Mouse (Mus musculus): ENCODE data around the gene Msi1. TPM values are rescaled to one million over a fixed set of nuclear protein-coding genes. Genes with fewer than 3 reads are reported as not detected.
A peak's percentile ranks its signal among the peaks of the same experiment; 100 is the strongest.

The Msi1 gene
- total and polyA plus RNA-seq, 2 experiments from 2014 or later: 1.1 to 5.6 TPM

DNA sequence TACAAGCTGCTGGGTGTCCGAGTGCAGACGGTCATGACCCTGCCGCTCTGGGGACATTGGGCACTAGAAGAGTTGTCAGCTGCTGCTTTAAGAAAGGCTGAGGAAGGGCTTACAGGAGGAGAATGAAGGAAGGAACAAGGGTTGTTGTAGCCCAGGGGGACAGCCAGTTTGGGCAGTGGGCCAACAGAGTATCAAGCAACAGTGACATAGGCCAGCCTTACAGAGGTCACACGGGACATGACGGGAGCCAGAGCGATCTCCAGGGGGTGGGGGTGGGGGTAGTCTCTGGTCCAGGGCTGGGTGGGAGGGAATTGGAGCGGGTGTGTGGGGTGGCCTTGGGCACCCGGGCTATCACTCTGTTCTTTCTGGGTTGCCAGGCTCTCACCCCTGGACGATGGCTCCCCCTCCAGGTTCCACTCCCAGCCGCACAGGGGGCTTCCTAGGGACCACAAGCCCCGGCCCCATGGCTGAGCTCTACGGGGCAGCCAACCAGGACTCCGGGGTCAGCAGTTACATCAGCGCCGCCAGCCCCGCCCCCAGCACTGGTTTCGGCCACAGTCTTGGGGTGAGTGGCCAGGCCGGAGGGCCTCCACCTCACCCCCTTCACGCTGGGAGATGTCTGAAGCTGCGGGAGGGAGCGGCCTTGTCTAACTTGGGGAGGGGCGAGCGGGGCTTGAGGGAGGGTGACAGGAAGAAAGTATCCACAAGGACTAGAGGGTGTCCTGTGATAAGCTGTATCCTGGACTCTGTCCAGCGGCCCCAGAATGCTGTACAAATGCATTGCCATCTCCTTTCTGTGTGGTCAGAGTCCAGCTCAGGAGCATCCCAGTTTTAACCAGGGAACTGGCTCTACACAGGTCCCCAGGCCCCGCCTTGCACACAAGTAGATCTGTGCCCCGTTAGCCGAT lies 21.3 kb downstream of the Msi1 start:
- H3K27ac ChIP-seq (ENCODE audit: low read depth): no peak overlapping the region
- H3K4me3 ChIP-seq (ENCODE audit: low read depth, low read length): no peak overlapping the region
- no peaks in the 10 kb centered on the region for H3K9me3 ChIP-seq (replicated peaks; ENCODE audit: control insufficient read depth, low read length)
- H3K4me1 ChIP-seq (ENCODE audit: control insufficient read depth, insufficient read depth): peaks cover 8% of the 10 kb centered on the region; the same call in 1 of the 2 replicates
- TF ChIP-seq CTCF (IDR thresholded peaks at IDR 0.05; ENCODE audit: low read depth) (no peak), EP300 (IDR thresholded peaks at IDR 0.05; ENCODE audit: low read depth) (no peak)
- no peaks in the 10 kb centered on the region for H3K36me3 ChIP-seq (replicated peaks; ENCODE audit: control insufficient read depth, insufficient read depth, low read length)
- ATAC-seq (ENCODE audit: insufficient read depth, low read depth) (peak; percentile 76), DNase-seq (ENCODE audit: low spot score) (peak; percentile 40)
- peak overlapping the region; percentile 34 for H3K4me2 ChIP-seq (ENCODE audit: low read depth, low read length)
- WGBS: 48% methylated on average over 27 of the region's 27 CpGs
- no peak overlapping the region for H3K9ac ChIP-seq (replicated peaks; ENCODE audit: low read depth, low read length)
- H3K27me3 ChIP-seq (ENCODE audit: control insufficient read depth, insufficient read depth, low read length): no peaks in the 10 kb centered on the region

- no peak overlapping the region for H3K9ac ChIP-seq (replicated peaks; ENCODE audit: low read depth, low read length)
Observed at GRCm38 (mm10) chr5:115454422-115455090, 25.2 kb downstream of the Msi1 start.

GRCm38 (mm10) chr5:115455838-115456237 lies 26.4 kb downstream of the Msi1 start:
- H3K4me2 ChIP-seq (ENCODE audit: low read depth, low read length): no peak overlapping the region
- 83% methylated on average over 7 of the region's 7 CpGs for WGBS
- 0 out of 2 replicates have a peak, but pooled peaks cover 2% of the 10 kb centered on the region for H3K27me3 ChIP-seq (ENCODE audit: control insufficient read depth, insufficient read depth, low read length)
- H3K27ac ChIP-seq (ENCODE audit: low read depth): no peak overlapping the region
- no peak overlapping the region for H3K4me3 ChIP-seq (ENCODE audit: low read depth, low read length)
- TF ChIP-seq EP300 (IDR thresholded peaks at IDR 0.05; ENCODE audit: low read depth) (no peak), CTCF (IDR thresholded peaks at IDR 0.05; ENCODE audit: low read depth) (no peak)
- peaks cover 2% of the 10 kb centered on the region; the same call in 1 of the 2 replicates for H3K4me1 ChIP-seq (ENCODE audit: control insufficient read depth, insufficient read depth)
- ATAC-seq (ENCODE audit: insufficient read depth, low read depth) (no peak), DNase-seq (ENCODE audit: low spot score) (no peak)
- H3K9me3 ChIP-seq (replicated peaks; ENCODE audit: control insufficient read depth, low read length): no peaks in the 10 kb centered on the region
- no peak overlapping the region for H3K9ac ChIP-seq (replicated peaks; ENCODE audit: low read depth, low read length)
- H3K36me3 ChIP-seq (replicated peaks; ENCODE audit: control insufficient read depth, insufficient read depth, low read length): no peaks in the 10 kb centered on the region

More at GRCm38 (mm10) chr5:115454422-115455090, 25.2 kb downstream of the Msi1 start:
- no peak for DNase-seq (ENCODE audit: low spot score)
- no peak overlapping the region for H3K27ac ChIP-seq (ENCODE audit: low read depth)
- ATAC-seq (ENCODE audit: insufficient read depth, low read depth): no peak
- H3K36me3 ChIP-seq (replicated peaks; ENCODE audit: control insufficient read depth, insufficient read depth, low read length): no peaks in the 10 kb centered on the region
- WGBS: 85% methylated on average over 12 of the region's 12 CpGs
- TF ChIP-seq EP300 (IDR thresholded peaks at IDR 0.05; ENCODE audit: low read depth) (no peak), CTCF (IDR thresholded peaks at IDR 0.05; ENCODE audit: low read depth) (no peak)
- no peak overlapping the region for H3K4me2 ChIP-seq (ENCODE audit: low read depth, low read length)
- 0 out of 2 replicates have a peak, but pooled peaks cover 2% of the 10 kb centered on the region for H3K27me3 ChIP-seq (ENCODE audit: control insufficient read depth, insufficient read depth, low read length)
- H3K4me3 ChIP-seq (ENCODE audit: low read depth, low read length): no peak overlapping the region
- no peaks in the 10 kb centered on the region for H3K9me3 ChIP-seq (replicated peaks; ENCODE audit: control insufficient read depth, low read length)
- H3K4me1 ChIP-seq (ENCODE audit: control insufficient read depth, insufficient read depth): peaks cover 8% of the 10 kb centered on the region; the same call in 1 of the 2 replicates

- Histone ChIP-seq H3K9ac (replicated peaks; ENCODE audit: low read depth, low read length) (no peak overlapping the region), H3K4me3 (ENCODE audit: low read depth, low read length) (no peak overlapping the region), H3K27ac (ENCODE audit: low read depth) (no peak overlapping the region), H3K4me2 (ENCODE audit: low read depth, low read length) (no peak overlapping the region), H3K27me3 (ENCODE audit: control insufficient read depth, insufficient read depth, low read length) (0 out of 2 replicates have a peak, but pooled peaks cover 2% of the 10 kb centered on the region), H3K36me3 (replicated peaks; ENCODE audit: control insufficient read depth, insufficient read depth, low read length) (no peaks in the 10 kb centered on the region), H3K4me1 (ENCODE audit: control insufficient read depth, insufficient read depth) (no peaks in the 10 kb centered on the region), H3K9me3 (replicated peaks; ENCODE audit: control insufficient read depth, low read length) (no peaks in the 10 kb centered on the region)
- 58% methylated on average over 13 of the region's 13 CpGs for WGBS
- DNase-seq (ENCODE audit: low spot score) (no peak), ATAC-seq (ENCODE audit: insufficient read depth, low read depth) (no peak)
- TF ChIP-seq CTCF (IDR thresholded peaks at IDR 0.05; ENCODE audit: low read depth) (no peak), EP300 (IDR thresholded peaks at IDR 0.05; ENCODE audit: low read depth) (no peak)
Observed at GRCm38 (mm10) chr5:115458918-115459317, 29.5 kb downstream of the Msi1 start.

- Histone ChIP-seq H3K36me3 (replicated peaks; ENCODE audit: control insufficient read depth, insufficient read depth, low read length) (no peaks in the 10 kb centered on the region), H3K4me2 (ENCODE audit: low read depth, low read length) (no peak overlapping the region), H3K9me3 (replicated peaks; ENCODE audit: control insufficient read depth, low read length) (no peaks in the 10 kb centered on the region), H3K27me3 (ENCODE audit: control insufficient read depth, insufficient read depth, low read length) (no peaks in the 10 kb centered on the region), H3K9ac (replicated peaks; ENCODE audit: low read depth, low read length) (no peak overlapping the region), H3K4me3 (ENCODE audit: low read depth, low read length) (no peak overlapping the region), H3K4me1 (ENCODE audit: control insufficient read depth, insufficient read depth) (no peaks in the 10 kb centered on the region), H3K27ac (ENCODE audit: low read depth) (no peak overlapping the region)
- 75% methylated on average over 18 of the region's 18 CpGs for whole genome bisulfite sequencing
- no peak for DNase-seq (ENCODE audit: low spot score)
- ATAC-seq (ENCODE audit: insufficient read depth, low read depth): no peak
- TF ChIP-seq EP300 (IDR thresholded peaks at IDR 0.05; ENCODE audit: low read depth) (no peak), CTCF (IDR thresholded peaks at IDR 0.05; ENCODE audit: low read depth) (no peak)
Observed at GRCm38 (mm10) chr5:115464408-115465115, 35.2 kb downstream of the Msi1 start.
